Mouse (Mus musculus) erythroblast, adult 5-6 weeks (primary cell): ENCODE results near the gene Oxtr. TPM values are rescaled to one million over a fixed set of nuclear protein-coding genes. Genes with fewer than 3 reads are reported as not detected.

Experiments
- ATAC-seq: replicated peaks from 2 replicates; pipeline ENCODE4 v1.8.0; 2016; ENCODE audit warnings: moderate number of reproducible peaks, mild to moderate bottlenecking, moderate TSS enrichment, inconsistent platforms; ENCODE audit not compliant: poor library complexity, low FRiP score, severe bottlenecking
- total RNA-seq, 2 experiments: library from RNA; stranded (forward) in 1 of 2; stranded (reverse) in 1 of 2; fragments of 150-400 nt in 1 of 2; fragments of 200-764, 138-1000 nt in 1 of 2; gene quantifications; 2 replicates each; pipeline versions ENCODE4 v1.2.3 to v1.2.4; 2015 to 2017; ENCODE audit warnings: low replicate concordance in 2 of 2

Gene Oxtr
- total RNA-seq, 2 experiments from 2014 or later, result not detected

DNA sequence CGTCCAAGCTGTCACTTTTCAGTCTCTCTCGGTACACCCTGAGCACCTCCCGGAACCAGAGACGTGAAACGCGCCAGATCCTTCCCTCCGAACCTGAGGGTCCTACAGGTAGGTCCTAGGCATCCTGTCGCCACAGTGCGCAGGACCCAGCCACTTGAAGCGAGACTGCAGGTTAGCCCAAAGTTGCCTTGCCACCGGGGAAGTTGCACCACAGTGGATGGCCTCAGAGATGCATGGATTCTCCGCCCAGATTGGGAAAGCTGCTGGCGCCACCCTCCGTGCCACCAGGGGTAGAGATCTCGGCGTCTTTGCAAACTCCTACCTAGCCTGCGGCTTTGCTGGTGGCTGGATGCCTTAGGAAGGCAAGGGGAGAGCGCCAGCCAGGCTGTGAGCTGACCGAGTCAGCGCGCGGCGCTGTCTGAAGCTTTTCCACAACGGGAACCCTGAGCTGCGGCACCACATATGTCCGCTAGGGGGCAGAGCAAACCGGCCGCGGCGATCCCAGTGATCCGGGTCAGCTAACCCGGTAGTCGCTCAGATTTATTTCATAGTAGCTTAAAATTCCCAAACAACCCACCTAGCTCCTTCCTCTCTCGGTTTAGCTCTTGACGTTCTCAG is 991 bp upstream of the Oxtr start:
- 0 out of 2 replicates have a peak, but pooled peaks have one; percentile 56 for ATAC-seq

GRCm38 (mm10) chr6:112489181-112489909 is 398 bp downstream of the Oxtr start:
- ATAC-seq, result no peak

DNA sequence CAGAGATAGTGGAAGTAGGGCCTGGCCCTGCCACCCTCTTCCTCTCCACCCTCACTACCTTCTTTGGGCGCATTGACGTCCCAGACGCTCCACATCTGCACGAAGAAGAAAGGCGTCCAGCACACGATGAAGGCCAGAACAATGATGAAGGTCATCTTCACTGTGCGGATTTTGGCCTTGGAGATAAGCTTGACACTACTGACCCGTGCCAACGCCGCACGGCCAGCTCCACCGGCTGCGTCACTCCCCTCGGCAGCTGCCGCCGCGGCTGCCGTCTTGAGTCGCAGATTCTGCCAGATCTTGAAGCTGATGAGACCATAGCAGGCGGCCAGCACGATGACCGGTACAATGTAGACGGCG is 942 bp downstream of the Oxtr start:
- ATAC-seq, result no peak

DNA sequence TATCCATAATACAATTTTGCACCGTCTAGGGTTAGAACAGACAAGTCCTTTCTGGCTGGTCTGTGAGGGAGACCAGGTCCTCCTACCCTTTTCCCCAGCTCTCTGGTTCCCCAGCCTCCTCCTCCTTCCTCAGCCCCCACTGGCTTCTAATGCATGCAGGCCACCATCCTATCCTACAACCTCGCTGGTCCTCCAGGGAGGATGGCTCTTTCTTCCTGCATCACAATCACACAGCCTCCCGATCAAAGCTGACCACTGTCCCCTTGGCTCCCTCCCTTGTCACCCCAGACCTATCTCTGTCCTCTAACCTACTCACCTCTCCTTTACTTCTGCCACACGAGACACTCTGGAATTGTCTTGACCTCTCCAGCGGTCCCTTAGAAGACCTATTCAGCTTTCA is 1.8 kb downstream of the Oxtr start:
- no peak for ATAC-seq

DNA sequence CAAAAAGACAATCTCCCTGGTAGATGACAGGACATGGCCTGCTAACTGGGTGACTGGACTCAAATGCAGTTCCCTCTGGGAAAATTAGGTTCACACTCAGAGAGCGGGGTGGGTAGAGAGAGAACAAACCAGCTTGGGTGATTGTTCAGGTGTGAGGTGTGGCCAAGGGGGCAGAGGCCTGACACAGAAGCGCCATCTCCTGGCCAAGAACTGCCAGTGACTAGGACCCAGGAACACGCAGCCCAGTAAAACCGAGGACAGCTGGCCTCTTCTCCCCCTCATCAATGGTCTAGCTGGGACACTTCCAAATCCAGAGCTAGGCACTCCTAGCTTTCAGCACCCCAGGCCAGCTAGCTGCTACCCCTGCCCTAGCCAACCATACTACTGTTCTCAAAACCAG is 5.4 kb downstream of the Oxtr start:
- ATAC-seq, result no peak

- ATAC-seq, result no peak
These were observed 9.9 kb downstream of the Oxtr start for GRCm38 (mm10) chr6:112479861-112480260.

DNA sequence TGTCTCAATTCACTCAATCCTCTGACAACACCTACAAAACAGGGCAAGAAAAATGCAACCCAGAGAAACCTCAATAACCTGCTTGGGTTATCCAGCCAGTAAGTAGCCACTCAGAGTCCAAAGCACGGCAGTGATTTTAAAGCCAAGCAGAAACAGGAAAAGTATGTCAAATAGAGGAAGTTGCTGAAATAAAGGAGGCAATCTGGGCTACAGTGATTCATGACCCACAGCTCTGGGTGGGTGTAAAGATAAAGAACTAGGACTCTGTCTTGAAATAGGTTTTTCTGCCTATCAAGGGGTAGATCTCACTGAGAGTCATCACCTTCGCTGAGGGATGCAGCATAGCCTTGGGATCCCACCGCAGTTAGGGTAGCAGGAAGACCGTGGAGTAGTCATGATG is 18.1 kb downstream of the Oxtr start:
- ATAC-seq, result no peak

- ATAC-seq, result no peak
These were observed 23.7 kb downstream of the Oxtr start for GRCm38 (mm10) chr6:112466001-112466400.

DNA sequence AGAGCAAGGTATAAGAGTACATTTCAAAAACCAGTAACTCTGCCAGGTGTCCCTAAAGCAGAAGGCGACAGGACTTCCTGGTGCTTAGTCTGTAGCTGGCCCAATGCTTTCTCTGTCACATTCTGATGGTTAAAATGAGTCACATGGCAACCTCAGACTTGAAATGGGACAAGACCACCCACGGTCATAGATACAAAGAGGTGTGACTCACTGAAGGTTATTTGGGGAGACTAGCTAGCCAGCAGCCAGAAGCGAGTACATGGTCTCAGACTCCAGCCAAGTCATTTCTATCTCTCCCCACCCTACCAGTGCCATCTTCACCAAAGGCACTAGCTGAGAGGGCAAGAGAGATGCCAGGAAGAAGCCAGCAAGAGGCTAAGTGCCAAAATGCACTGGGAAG is 24.3 kb downstream of the Oxtr start:
- no peak for ATAC-seq

- no peak for ATAC-seq
These were observed 26.4 kb downstream of the Oxtr start for GRCm38 (mm10) chr6:112463331-112463730.

GRCm38 (mm10) chr6:112461459-112461858 is 28.3 kb downstream of the Oxtr start:
- ATAC-seq, result no peak

- ATAC-seq, result no peak
These were observed 30.4 kb downstream of the Oxtr start, which contains the start of gene Cav3 for GRCm38 (mm10) chr6:112459341-112459749. Cav3 (plus strand) TSS chr6:112459505.

- ATAC-seq, result no peak
These were observed 44.1 kb downstream of the Oxtr start for GRCm38 (mm10) chr6:112445675-112446074.

DNA sequence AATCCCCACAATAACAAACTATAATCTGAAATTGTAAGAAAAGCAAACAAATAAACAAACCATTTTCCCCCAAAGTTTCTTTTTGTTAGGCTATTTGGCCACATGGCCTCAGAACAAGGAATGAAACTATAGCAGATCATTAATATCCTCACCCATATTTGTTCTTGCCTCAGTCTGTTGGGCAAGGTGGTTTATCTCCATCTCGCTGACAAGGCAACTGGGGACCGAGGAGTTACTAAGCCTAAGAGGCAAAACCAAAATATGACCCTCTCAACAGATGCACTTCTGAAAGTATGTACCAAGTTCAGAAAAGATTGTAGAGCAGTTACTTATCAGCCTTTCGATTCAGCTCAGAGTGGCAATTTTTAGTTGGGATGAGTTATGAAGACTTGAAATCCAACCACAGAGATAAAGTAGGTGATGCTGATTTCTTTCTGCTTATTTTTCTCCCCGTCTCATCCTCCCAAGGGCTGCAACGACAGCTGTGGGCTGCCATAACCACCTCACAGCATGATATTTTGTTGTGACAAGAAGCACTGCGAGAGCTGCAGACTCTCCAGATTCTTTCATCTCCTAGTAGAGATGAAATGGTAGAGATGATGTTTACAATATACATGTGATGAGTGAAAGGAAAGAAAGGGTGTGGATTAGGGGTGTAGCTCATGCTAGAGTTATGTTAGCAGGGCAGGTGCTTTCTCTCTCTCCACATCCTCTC is 63.6 kb downstream of the Oxtr start:
- ATAC-seq, result no peak

DNA sequence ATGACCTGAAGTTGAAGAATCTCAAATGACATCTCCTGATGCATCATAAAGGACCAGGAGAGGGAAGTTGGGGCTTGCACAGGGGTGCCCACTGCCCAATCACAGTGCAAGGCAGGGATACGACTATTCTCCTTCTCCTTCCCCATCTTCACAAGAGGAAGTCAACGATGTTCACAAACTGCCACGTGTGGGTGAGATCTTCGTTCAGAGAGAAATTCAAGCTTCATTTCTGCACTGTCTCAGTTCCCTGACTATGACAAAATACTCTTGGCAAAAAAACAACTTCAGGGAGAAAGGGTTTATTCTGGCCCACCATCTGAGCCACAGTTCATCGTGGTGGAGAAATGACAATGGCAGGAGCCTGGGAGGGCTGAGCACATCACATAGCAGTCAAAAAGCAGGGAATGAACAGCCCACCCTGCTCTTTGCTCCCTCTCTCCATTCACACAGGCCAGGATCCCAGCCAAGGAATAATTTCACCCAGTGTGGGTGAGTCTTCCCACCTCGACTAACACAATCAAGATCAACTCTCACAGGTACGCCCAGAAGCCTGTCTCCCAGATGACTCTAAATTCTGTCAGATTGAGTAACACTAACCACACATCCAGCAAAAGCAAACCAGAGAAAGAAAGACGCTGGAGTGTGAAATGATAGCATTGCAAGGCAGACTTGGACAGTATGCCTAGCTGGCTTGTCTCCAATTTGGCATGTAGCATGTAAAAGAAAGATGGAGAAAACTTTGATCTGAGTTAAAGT is 65.8 kb downstream of the Oxtr start:
- ATAC-seq, result no peak

Other genes with a start within 250 kb of the Oxtr start
- 2.9 TPM in 1 of 2 replicates, not detected in the other for gene Lmcd1, start 216.2 kb downstream of the Oxtr start, total RNA-seq (2015; ENCODE audit: low replicate concordance)
- not detected in 2 replicates for gene Lmcd1, start 216.2 kb downstream of the Oxtr start, total RNA-seq (2017; ENCODE audit: low replicate concordance)
- gene Ssu2, start 101.9 kb downstream of the Oxtr start, total RNA-seq (2015; ENCODE audit: low replicate concordance), result not detected in 2 replicates
- not detected in 2 replicates for gene Ssu2, start 101.9 kb downstream of the Oxtr start, total RNA-seq (2017; ENCODE audit: low replicate concordance)
- gene Cav3, start 30.4 kb downstream of the Oxtr start, total RNA-seq (2015; ENCODE audit: low replicate concordance), result not detected in 2 replicates
- gene Cav3, start 30.4 kb downstream of the Oxtr start, total RNA-seq (2017; ENCODE audit: low replicate concordance), result not detected in 2 replicates
- gene Rad18, start 206.7 kb upstream of the Oxtr start, total RNA-seq (2015; ENCODE audit: low replicate concordance), result 21.1 and 36.9 TPM in 2 replicates
- gene Rad18, start 206.7 kb upstream of the Oxtr start, total RNA-seq (2017; ENCODE audit: low replicate concordance), result 30.2 and 30.7 TPM in 2 replicates